20 mouse cellular contexts compared by ENCODE assay signal in the genomic region with DNA sequence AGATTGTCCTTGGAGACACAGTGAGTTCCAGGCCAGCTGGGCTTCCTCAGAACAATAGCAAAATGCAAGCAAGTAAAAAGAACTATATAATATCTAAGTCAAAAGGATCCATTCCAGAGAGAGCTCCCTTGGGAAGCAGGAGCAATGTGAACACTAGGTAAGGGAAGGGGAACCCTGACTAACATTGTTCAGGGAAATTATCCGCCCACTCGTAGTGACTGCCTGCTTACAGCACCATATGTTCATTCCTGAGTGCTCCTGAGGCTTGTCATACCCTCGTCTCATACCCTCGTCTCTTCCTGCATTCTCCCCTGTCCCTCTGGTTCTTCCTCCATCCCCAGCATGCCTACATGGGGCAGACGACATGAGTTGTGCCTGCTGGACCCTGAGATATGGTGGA. TPM values are rescaled to one million over a fixed set of nuclear protein-coding genes. Genes with fewer than 3 reads are reported as not detected.
DNase-seq lines count a peak whose midpoint lies in the region; ATAC-seq lines count a peak whose summit lies in the region.
"Had no signal": no experiment of that assay in that cellular context is flagged by ENCODE, and none has a peak within 500 bp of the region (broad histone marks: within the 10 kb centered on the region; RNA-seq: fewer than 3 reads in every experiment).

No protein-coding gene starts in this region.

- H3K4me1 ChIP-seq in limb, embryonic 10.5 days = peaks cover 39% of the 10 kb centered on the region
- H3K4me1 ChIP-seq in liver, embryonic 12.5 days = peaks cover 4% of the 10 kb centered on the region; the same call in 1 of the 2 replicates

- WGBS in limb, embryonic 10.5 days = 81% methylated on average over 5 of the region's 5 CpGs
- WGBS in liver, embryonic 12.5 days (ENCODE audit: insufficient replicate concordance) = 52% methylated on average over 5 of the region's 5 CpGs

- DNase-seq in frontal cortex, postnatal 14 days (ENCODE audit: low spot score in 2 of 2) = no peak
- peak; percentile 16 to 21 for DNase-seq in right cerebral cortex, adult 2 months (ENCODE audit: low spot score in 2 of 2)
- no peak for DNase-seq in right cerebral cortex, postnatal 4 days
- DNase-seq in limb, embryonic 10.5 days (ENCODE audit: low spot score) = no peak
- peak; percentile 35 for DNase-seq in telencephalon, adult 2 months (ENCODE audit: low read depth, low spot score)
- DNase-seq in gastrocnemius, postnatal 4 days (ENCODE audit: low spot score in 2 of 2) = no peak
- DNase-seq: adrenal gland, adult 2 months; adrenal gland, postnatal 10 days; adrenal gland, postnatal 25 days; cerebellum, adult 11-12 months; cerebellum, adult 2 months; cerebellum, adult 9-10 months; cerebellum, postnatal 10 days; cerebellum, postnatal 25 days had no signal

- H3K9me3 ChIP-seq in limb, embryonic 10.5 days (replicated peaks) = no peaks in the 10 kb centered on the region
- H3K9me3 ChIP-seq in liver, embryonic 12.5 days (replicated peaks) = no peaks in the 10 kb centered on the region
- H3K9me3 ChIP-seq: embryonic facial prominence, embryonic 10.5 days; embryonic facial prominence, embryonic 12.5 days; forebrain, embryonic 13.5 days; forebrain, embryonic 15.5 days had no signal

- H3K4me2 ChIP-seq in liver, embryonic 12.5 days = no peak overlapping the region
- H3K4me2 ChIP-seq: embryonic facial prominence, embryonic 12.5 days; forebrain, embryonic 13.5 days; forebrain, embryonic 15.5 days had no signal

- no peaks in the 10 kb centered on the region for H3K27me3 ChIP-seq in limb, embryonic 10.5 days (ENCODE audit: low read depth, poor library complexity, severe bottlenecking)
- H3K27me3 ChIP-seq in liver, embryonic 12.5 days (replicated peaks) = no peaks in the 10 kb centered on the region
- H3K27me3 ChIP-seq: embryonic facial prominence, embryonic 12.5 days; forebrain, embryonic 13.5 days; forebrain, embryonic 15.5 days had no signal

- H3K4me3 ChIP-seq in limb, embryonic 10.5 days = no peak overlapping the region
- no peak overlapping the region for H3K4me3 ChIP-seq in liver, embryonic 12.5 days
- H3K4me3 ChIP-seq: embryonic facial prominence, embryonic 10.5 days; embryonic facial prominence, embryonic 12.5 days; forebrain, embryonic 13.5 days; forebrain, embryonic 15.5 days had no signal

- peak; percentile 69 for ATAC-seq in frontal cortex, adult (ENCODE audit: low TSS enrichment)
- no peak for ATAC-seq in liver, embryonic 12.5 days
- ATAC-seq: forebrain, embryonic 13.5 days; forebrain, embryonic 15.5 days had no signal

- no peak overlapping the region for H3K9ac ChIP-seq in liver, embryonic 12.5 days
- H3K9ac ChIP-seq: embryonic facial prominence, embryonic 12.5 days; forebrain, embryonic 13.5 days; forebrain, embryonic 15.5 days had no signal

- no peaks in the 10 kb centered on the region for H3K36me3 ChIP-seq in limb, embryonic 10.5 days
- no peaks in the 10 kb centered on the region for H3K36me3 ChIP-seq in liver, embryonic 12.5 days
- H3K36me3 ChIP-seq: embryonic facial prominence, embryonic 10.5 days; embryonic facial prominence, embryonic 12.5 days; forebrain, embryonic 15.5 days had no signal

- peak overlapping the region; percentile 6 for H3K27ac ChIP-seq in limb, embryonic 10.5 days
- H3K27ac ChIP-seq in liver, embryonic 12.5 days = no peak overlapping the region
- H3K27ac ChIP-seq: embryonic facial prominence, embryonic 10.5 days; embryonic facial prominence, embryonic 12.5 days; forebrain, embryonic 13.5 days; forebrain, embryonic 15.5 days had no signal

RNA-seq across cellular contexts. Expression of gene Gpc1, which starts 37.7 kb away (rescaled TPM):
- 82.0 and 87.4 TPM in 2 replicates for polyA plus RNA-seq in limb, embryonic 10.5 days (2016; fragmentation: Nextera tagmentation; extraction: Ambion mirVana)
- total RNA-seq in gastrocnemius, postnatal 4 days (2021) = 100 to 1,000 TPM; 238 to 250 TPM
- 5.5 and 7.2 TPM in 2 replicates for polyA plus RNA-seq in liver, embryonic 12.5 days (2016; fragmentation: Nextera tagmentation; extraction: Ambion mirVana)

Comparison
In these comparisons a context has a peak if more than half of its experiments do, and no peak if none do; other contexts are left out.
1. DNase-seq: peak in right cerebral cortex, adult 2 months (2 of 2) and telencephalon, adult 2 months (single experiment); none in frontal cortex, postnatal 14 days (0 of 2), right cerebral cortex, postnatal 4 days (single experiment), limb, embryonic 10.5 days (single experiment) and gastrocnemius, postnatal 4 days (0 of 2).
2. RNA of gene Gpc1, which starts 37.7 kb away (polyA plus RNA-seq): 82.0 to 87.4 TPM in limb, embryonic 10.5 days; 5.5 to 7.2 TPM in liver, embryonic 12.5 days; every median in the first group is over 10 times any median in the second.